Mouse (Mus musculus): ENCODE data around the gene Frat2.

DNA sequence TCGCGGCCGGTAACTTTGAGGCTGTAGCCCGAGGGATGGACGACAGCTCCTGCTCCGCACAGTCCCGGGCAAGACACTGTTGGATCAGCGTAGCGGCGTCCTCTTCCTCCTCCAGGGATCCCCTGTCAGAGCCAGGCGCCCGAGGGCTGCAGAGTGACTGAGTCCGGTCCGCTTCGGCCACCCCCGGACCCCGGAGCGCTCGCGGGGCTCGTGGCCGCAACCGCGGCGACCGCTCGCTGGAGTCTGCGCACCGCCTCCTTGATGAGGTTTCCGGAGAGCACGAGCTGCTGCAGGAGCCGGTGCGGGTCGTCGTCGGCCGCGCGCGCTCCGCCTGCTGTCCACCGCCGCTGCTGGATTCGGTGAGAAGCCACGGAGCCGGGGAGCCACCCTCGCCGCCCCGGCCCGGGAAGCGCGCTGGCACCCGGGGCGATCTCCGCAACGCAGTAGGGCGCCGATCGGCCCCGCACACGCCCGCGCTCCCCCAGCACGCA, 796 bp downstream of the Frat2 start:
- TF ChIP-seq CTCF (IDR thresholded peaks at IDR 0.05; ENCODE audit: extremely low read depth, insufficient read length, insufficient replicate concordance, low read depth, low read length) (no peak), POLR2A (IDR thresholded peaks at IDR 0.05; ENCODE audit: low read depth, low read length) (no peak)
